Mouse (Mus musculus) megakaryocyte, embryonic 14.5 days (primary cell): ENCODE data around the gene Fbxo5.

Experiments used
- FLI1 ChIP-seq: IDR thresholded peaks from 2 replicates; pipeline ENCODE4 v1.6.1; 2012; ENCODE audit warnings: low read length, inconsistent platforms, mixed read lengths
- GATA1 ChIP-seq: IDR thresholded peaks from 3 replicates; pipeline ENCODE4 v1.6.1; 2012; ENCODE audit warnings: mixed read lengths, low read length, inconsistent platforms, borderline replicate concordance

GRCm38 (mm10) chr10:5813724-5814123, 8.3 kb upstream of the Fbxo5 start:
- TF ChIP-seq GATA1 (no peak), FLI1 (no peak)
